Mouse (Mus musculus): Measurements from ENCODE around the gene Efemp1.
A peak's percentile ranks its signal among the peaks of the same experiment; 100 is the strongest.

- TF ChIP-seq POLR2A (IDR thresholded peaks at IDR 0.05; ENCODE audit: control insufficient read depth, low read depth, low read length) (no peak), CTCF (IDR thresholded peaks at IDR 0.05; ENCODE audit: control insufficient read depth, insufficient read depth, insufficient replicate concordance, low read depth, low read length) (peak; percentile 26; the same call in 1 of the 2 replicates)
Observed at GRCm38 (mm10) chr11:28934449-28934848, 81.4 kb downstream of the Efemp1 start.
